Mouse (Mus musculus) heart, embryonic 15.5 days (tissue): ENCODE data around the gene Hoxa5. TPM values are rescaled to one million over a fixed set of nuclear protein-coding genes. Genes with fewer than 3 reads are reported as not detected.

ENCODE experiments used
- ATAC-seq: fragments of 200-750 bp; cut with Nextera tagmentation; replicated peaks from 2 replicates; pipeline ENCODE4 v1.8.0; 2017; ENCODE audit warnings: low read depth, moderate TSS enrichment; ENCODE audit not compliant: insufficient number of reproducible peaks, insufficient read depth, low FRiP score
- H3K27ac ChIP-seq: fragments of 300-500 bp; sonication (generic); 2 replicates; pipeline ENCODE4 v1.5.1; 2015; ENCODE audit warnings: mild to moderate bottlenecking, inconsistent platforms
- H3K27me3 ChIP-seq: fragments of 300-500 bp; sonication (generic); 2 replicates; pipeline ENCODE4 v1.6.1; 2015; ENCODE audit warnings: inconsistent platforms
- H3K36me3 ChIP-seq: fragments of 300-500 bp; sonication (generic); 2 replicates; pipeline ENCODE4 v1.6.1; 2015; ENCODE audit warnings: mild to moderate bottlenecking, inconsistent platforms
- H3K4me1 ChIP-seq: fragments of 300-500 bp; sonication (generic); replicated peaks from 2 replicates; pipeline ENCODE4 v1.6.1; 2015; ENCODE audit warnings: inconsistent platforms
- H3K4me2 ChIP-seq: fragments of 300-500 bp; sonication (generic); 2 replicates; pipeline ENCODE4 v1.6.1; 2015; ENCODE audit warnings: inconsistent platforms, mild to moderate bottlenecking, moderate library complexity
- H3K4me3 ChIP-seq: fragments of 300-500 bp; sonication (generic); 2 replicates; pipeline ENCODE4 v1.5.1; 2015; ENCODE audit warnings: mild to moderate bottlenecking, inconsistent platforms
- H3K9ac ChIP-seq: fragments of 300-500 bp; sonication (generic); 2 replicates; pipeline ENCODE4 v1.6.1; 2015; ENCODE audit warnings: mild to moderate bottlenecking, inconsistent platforms
- H3K9me3 ChIP-seq: fragments of 300-500 bp; sonication (generic); replicated peaks from 2 replicates; pipeline ENCODE4 v1.6.1; 2016; ENCODE audit warnings: inconsistent platforms
- WGBS: fragments of 180-500 bp; shearing (Covaris S2); methylation state at CpG from one replicate; pipeline ENCODE4 v1.1.7; 2015; ENCODE audit warnings: mixed read lengths; 5-methylcytosine and 5-hydroxymethylcytosine counted together
- polyA plus RNA-seq: library from polyadenylated mRNA; unstranded; fragments of >200 nt; fragmentation: Nextera tagmentation; extraction: Ambion mirVana; gene quantifications from 2 replicates; pipeline ENCODE4 v1.2.1, GENCODE M21; 2015

Hoxa5 gene
- polyA plus RNA-seq: 2.3 and 6.3 TPM in 2 replicates

- peak within 1 kb of the TSS; percentile 52 for H3K9ac ChIP-seq
- peaks cover 98% of the 10 kb centered on the region for H3K27me3 ChIP-seq
- WGBS: under 1% methylated on average over 65 of the region's 65 CpGs
- ATAC-seq: no peak
- peak within 1 kb of the TSS; percentile 53 for H3K4me3 ChIP-seq
- no peaks in the 10 kb centered on the region for H3K36me3 ChIP-seq
- H3K9me3 ChIP-seq: no peaks in the 10 kb centered on the region
- H3K27ac ChIP-seq: peak within 1 kb of the TSS; percentile 25; the same call in 1 of the 2 replicates
- H3K4me2 ChIP-seq: peak within 1 kb of the TSS; percentile 62
- H3K4me1 ChIP-seq: peaks cover 24% of the 10 kb centered on the region
These were observed at the start of gene Hoxa5 for GRCm38 (mm10) chr6:52204050-52204752. Gene Hoxa5 (minus strand): TSS chr6:52204587.

DNA sequence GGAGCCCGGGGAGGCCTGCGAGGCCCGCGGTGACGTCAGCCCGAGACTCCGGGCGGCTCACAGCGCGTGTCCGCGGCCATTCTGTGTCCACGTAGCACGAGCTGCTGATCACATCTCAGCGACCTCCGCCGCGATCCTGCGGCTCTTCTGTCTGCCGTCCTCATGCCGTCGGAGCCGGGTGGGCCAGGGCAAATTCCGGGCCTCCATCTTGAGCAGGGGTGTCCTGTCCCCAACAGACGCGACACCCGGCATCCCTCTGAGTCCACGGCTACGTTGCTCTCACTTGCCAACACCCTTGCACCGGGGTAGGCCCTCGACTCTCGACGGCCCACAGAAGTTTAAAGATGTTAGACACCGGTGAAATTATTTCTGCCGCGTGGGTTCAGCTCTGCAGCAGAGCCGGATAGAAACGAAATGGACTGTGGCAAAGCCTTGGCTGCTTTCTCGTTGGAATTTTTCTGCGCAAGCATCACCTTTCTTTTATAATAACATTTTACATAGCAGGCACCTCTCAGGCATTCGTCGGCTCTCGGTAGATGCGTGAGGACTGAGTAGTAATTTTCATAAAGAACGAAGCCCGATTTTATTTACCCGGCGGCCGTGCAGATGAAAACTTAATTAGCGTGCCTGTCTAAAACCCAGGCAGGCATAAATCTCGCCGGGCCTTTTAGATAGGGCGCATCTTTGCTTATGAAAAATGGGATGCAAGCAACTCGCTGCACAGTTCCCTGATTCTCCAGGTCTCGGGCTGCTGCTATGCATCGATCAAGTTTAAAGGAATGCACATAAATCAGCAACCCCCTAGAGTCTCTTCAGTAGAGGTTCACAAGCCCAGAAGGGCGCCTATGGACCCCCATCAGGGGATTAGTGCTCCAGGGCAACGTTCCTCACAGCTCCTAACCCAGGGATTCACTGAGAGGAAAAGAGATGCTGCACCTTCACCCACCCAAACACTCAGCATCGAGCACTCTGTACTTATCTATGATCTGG is 49.4 kb upstream of the Hoxa5 start:
- no peak overlapping the region for H3K9ac ChIP-seq
- H3K4me2 ChIP-seq: 0 out of 2 replicates have a peak overlapping the region, but pooled peaks have one; percentile 21
- peak overlapping the region; percentile 15 for H3K4me3 ChIP-seq
- ATAC-seq: no peak
- no peaks in the 10 kb centered on the region for H3K36me3 ChIP-seq
- WGBS: 1% methylated on average over 59 of the region's 59 CpGs
- H3K4me1 ChIP-seq: peaks cover 10% of the 10 kb centered on the region; the same call in 1 of the 2 replicates
- H3K9me3 ChIP-seq: no peaks in the 10 kb centered on the region
- peaks cover 92% of the 10 kb centered on the region for H3K27me3 ChIP-seq
- no peak overlapping the region for H3K27ac ChIP-seq

- H3K9me3 ChIP-seq: no peaks in the 10 kb centered on the region
- H3K4me1 ChIP-seq: peaks cover 10% of the 10 kb centered on the region; the same call in 1 of the 2 replicates
- no peak overlapping the region for H3K4me2 ChIP-seq
- H3K27me3 ChIP-seq: peaks cover 93% of the 10 kb centered on the region
- no peak overlapping the region for H3K27ac ChIP-seq
- ATAC-seq: no peak
- no peaks in the 10 kb centered on the region for H3K36me3 ChIP-seq
- WGBS: 1% methylated on average over 35 of the region's 35 CpGs
- H3K9ac ChIP-seq: no peak overlapping the region
- no peak overlapping the region; the same call in 1 of the 2 replicates for H3K4me3 ChIP-seq
These were observed 48.5 kb upstream of the Hoxa5 start for GRCm38 (mm10) chr6:52252775-52253376.

DNA sequence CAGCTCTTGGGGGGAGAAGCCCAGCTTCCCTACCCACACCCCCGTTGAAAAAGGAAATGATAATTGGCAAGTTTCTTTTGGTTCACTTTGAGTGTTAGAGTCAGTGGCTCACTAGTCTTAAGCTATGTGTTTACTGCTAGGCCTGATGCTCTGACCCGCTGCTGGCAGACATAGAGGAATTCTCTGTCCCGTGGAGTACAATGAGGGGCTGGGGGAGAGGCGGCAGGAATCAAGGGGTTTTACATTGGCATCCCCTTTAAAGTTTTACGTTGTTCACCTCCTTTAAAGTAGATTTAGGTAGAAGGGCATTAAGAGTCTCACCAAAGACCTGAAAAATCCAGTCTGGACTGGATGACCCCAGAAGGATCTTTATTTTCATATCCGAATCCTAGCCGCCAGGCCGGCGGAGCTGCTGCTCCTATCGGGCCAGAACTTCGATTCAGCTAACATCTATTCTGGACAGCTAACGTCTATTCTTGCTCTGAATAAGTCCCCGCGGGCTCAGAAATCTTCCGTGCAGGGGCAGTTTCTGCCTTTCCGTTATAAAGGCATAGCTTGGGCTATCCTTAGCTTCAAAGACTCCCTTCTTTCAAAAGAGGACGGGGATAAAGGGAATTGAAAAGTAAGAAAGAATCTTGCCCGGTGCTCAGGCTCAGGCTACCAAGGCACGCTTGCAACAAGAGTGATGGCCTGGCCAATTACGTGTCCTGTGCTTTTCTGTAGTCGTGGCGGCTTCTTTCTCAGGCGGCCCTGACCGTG is 47.8 kb upstream of the Hoxa5 start:
- Histone ChIP-seq H3K4me3 (no peak overlapping the region), H3K9me3 (no peaks in the 10 kb centered on the region), H3K4me1 (peaks cover 10% of the 10 kb centered on the region; the same call in 1 of the 2 replicates), H3K36me3 (no peaks in the 10 kb centered on the region), H3K9ac (no peak overlapping the region), H3K4me2 (no peak overlapping the region), H3K27ac (no peak overlapping the region), H3K27me3 (peaks cover 94% of the 10 kb centered on the region)
- WGBS: 5% methylated on average over 24 of the region's 24 CpGs
- ATAC-seq: no peak

DNA sequence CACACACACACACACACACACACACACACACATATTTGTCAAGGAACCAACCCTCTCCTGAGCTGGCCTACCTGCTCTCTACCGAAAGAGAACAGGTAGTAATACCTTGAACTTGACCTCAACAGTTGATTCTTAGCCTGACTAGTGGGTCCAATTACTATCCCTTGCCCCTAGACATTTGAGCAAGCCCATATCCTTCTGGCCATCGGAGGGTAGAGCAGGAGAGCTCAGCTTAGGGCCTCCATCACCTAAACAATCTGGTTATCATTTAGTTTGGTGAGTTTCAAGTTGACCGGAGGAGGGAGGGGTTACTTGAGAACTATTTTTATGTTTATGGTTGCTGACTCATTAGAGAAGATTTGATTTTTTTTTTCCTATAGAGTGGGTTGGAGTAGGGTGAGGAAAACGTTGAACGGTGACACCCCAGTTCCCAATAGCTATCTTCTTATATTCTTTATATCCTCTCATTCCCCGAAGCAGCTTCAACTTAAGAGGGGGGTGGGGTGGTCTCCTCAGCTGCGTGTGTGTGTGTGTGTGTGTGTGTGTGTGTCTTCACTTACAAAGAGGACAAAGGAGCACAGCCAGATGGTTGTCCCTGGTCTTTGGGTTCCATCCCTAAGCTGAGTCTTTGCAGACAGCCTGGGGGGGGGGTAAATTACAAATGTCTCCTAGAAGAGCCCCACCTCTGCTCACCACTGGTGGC is 46.9 kb upstream of the Hoxa5 start:
- Histone ChIP-seq H3K27me3 (peaks cover 95% of the 10 kb centered on the region), H3K9me3 (no peaks in the 10 kb centered on the region), H3K27ac (no peak overlapping the region), H3K36me3 (no peaks in the 10 kb centered on the region), H3K4me2 (no peak overlapping the region), H3K4me1 (peaks cover 10% of the 10 kb centered on the region), H3K9ac (no peak overlapping the region), H3K4me3 (no peak overlapping the region)
- ATAC-seq: no peak
- WGBS: 15% methylated on average over 7 of the region's 7 CpGs

- Histone ChIP-seq H3K4me1 (peaks cover 21% of the 10 kb centered on the region), H3K9ac (no peak overlapping the region), H3K4me3 (no peak overlapping the region), H3K27ac (no peak overlapping the region), H3K9me3 (no peaks in the 10 kb centered on the region), H3K4me2 (no peak overlapping the region), H3K36me3 (no peaks in the 10 kb centered on the region), H3K27me3 (peaks cover 97% of the 10 kb centered on the region)
- 6% methylated on average over 4 of the region's 4 CpGs for WGBS
- no peak for ATAC-seq
These were observed 45.4 kb upstream of the Hoxa5 start for GRCm38 (mm10) chr6:52249826-52250225.

DNA sequence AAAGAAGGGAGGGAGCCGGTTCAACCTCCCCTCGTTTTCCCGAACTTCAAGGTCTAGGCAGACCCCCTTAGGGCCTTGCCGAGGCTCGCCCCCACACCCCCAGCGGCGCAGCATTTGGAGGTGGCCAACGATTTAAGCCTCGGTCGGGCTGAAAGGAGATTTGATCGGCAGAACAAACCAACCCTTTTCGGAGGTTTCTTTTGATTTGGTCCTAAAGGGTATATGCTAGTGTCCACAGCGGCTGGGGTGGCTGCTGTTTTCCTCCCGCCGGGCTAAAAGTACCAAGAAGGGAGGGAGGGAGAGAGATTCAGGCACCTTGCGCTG is 45.0 kb upstream of the Hoxa5 start:
- Histone ChIP-seq H3K27me3 (peaks cover 98% of the 10 kb centered on the region), H3K9me3 (no peaks in the 10 kb centered on the region), H3K4me3 (no peak overlapping the region), H3K9ac (no peak overlapping the region), H3K4me2 (no peak overlapping the region; the same call in 1 of the 2 replicates), H3K4me1 (peaks cover 21% of the 10 kb centered on the region), H3K36me3 (no peaks in the 10 kb centered on the region), H3K27ac (no peak overlapping the region)
- ATAC-seq: no peak
- 1% methylated on average over 16 of the region's 16 CpGs for WGBS

- Histone ChIP-seq H3K27me3 (peaks cover 98% of the 10 kb centered on the region), H3K36me3 (no peaks in the 10 kb centered on the region), H3K4me1 (peaks cover 21% of the 10 kb centered on the region), H3K4me3 (no peak overlapping the region), H3K9ac (no peak overlapping the region), H3K4me2 (no peak overlapping the region; the same call in 1 of the 2 replicates), H3K27ac (no peak overlapping the region), H3K9me3 (no peaks in the 10 kb centered on the region)
- WGBS: 2% methylated on average over 27 of the region's 27 CpGs
- ATAC-seq: no peak
These were observed 44.4 kb upstream of the Hoxa5 start for GRCm38 (mm10) chr6:52248638-52249414.

- ATAC-seq: no peak
These were observed 43.6 kb upstream of the Hoxa5 start for GRCm38 (mm10) chr6:52247766-52248637.

More at GRCm38 (mm10) chr6:52247766-52248637, 43.6 kb upstream of the Hoxa5 start:
- Histone ChIP-seq H3K36me3 (no peaks in the 10 kb centered on the region), H3K9ac (no peak overlapping the region), H3K27me3 (peaks cover 98% of the 10 kb centered on the region), H3K9me3 (no peaks in the 10 kb centered on the region), H3K4me3 (no peak overlapping the region), H3K27ac (no peak overlapping the region), H3K4me2 (no peak overlapping the region), H3K4me1 (peaks cover 15% of the 10 kb centered on the region)
- 2% methylated on average over 23 of the region's 23 CpGs for whole genome bisulfite sequencing
